Mouse (Mus musculus): ENCODE results near the gene Slc25a21.

- TF ChIP-seq POLR2A (IDR thresholded peaks at IDR 0.05; ENCODE audit: borderline replicate concordance, insufficient read depth, low read length), result no peak
- TF ChIP-seq CTCF (IDR thresholded peaks at IDR 0.05; ENCODE audit: borderline replicate concordance, insufficient read depth, low read depth, low read length), result no peak
Measured at GRCm38 (mm10) chr12:56906476-56906875, 290.8 kb downstream of the Slc25a21 start.
